Mouse (Mus musculus) C2C12 (cell line): Measurements from ENCODE around the gene Hspa1a.

Source experiments
- CEBPB ChIP-seq: IDR thresholded peaks from one replicate; pipeline ENCODE4 v1.6.1; 2011; ENCODE audit warnings: low read depth, mild to moderate bottlenecking, control low read depth, moderate library complexity
- CTCF ChIP-seq: IDR thresholded peaks from one replicate; pipeline ENCODE4 v1.5.1; 2011; ENCODE audit not compliant: control insufficient read depth, insufficient read depth, insufficient read length
- FOSL1 ChIP-seq: IDR thresholded peaks from one replicate; pipeline ENCODE4 v1.8.0; 2011; ENCODE audit warnings: mild to moderate bottlenecking, low read length; ENCODE audit not compliant: poor library complexity, insufficient read depth, severe bottlenecking
- MAX ChIP-seq: IDR thresholded peaks from one replicate; pipeline ENCODE4 v1.6.1; 2011; ENCODE audit warnings: mild to moderate bottlenecking, control low read depth
- MYOD1 ChIP-seq: IDR thresholded peaks from one replicate; pipeline ENCODE4 v1.6.1; 2011; ENCODE audit warnings: low read depth; ENCODE audit not compliant: control insufficient read depth, insufficient read length
- MYOG ChIP-seq: IDR thresholded peaks from one replicate; pipeline ENCODE4 v1.6.1; 2011; ENCODE audit not compliant: control insufficient read depth, insufficient read length; ENCODE audit errors: extremely low read depth
- USF1 ChIP-seq: IDR thresholded peaks from one replicate; pipeline ENCODE4 v1.6.1; 2011; ENCODE audit warnings: low read depth, mild to moderate bottlenecking, control low read depth, moderate library complexity

GRCm38 (mm10) chr17:34955884-34956283 lies 16.1 kb downstream of the Hspa1a start:
- no peak for TF ChIP-seq CTCF
- TF ChIP-seq USF1: no peak
- TF ChIP-seq MAX: no peak
- TF ChIP-seq MYOG: no peak
- no peak for TF ChIP-seq CEBPB
- no peak for TF ChIP-seq MYOD1
- no peak for TF ChIP-seq FOSL1
